Mouse (Mus musculus) layer of hippocampus, postnatal 25 days (tissue): ENCODE measurements around the gene Klrd1. TPM values are rescaled to one million over a fixed set of nuclear protein-coding genes. Genes with fewer than 3 reads are reported as not detected.
A peak's percentile ranks its signal among the peaks of the same experiment; 100 is the strongest.
"Not testable (repeated sequence)": the region's sequence is repeated elsewhere in the genome, so short reads cannot be mapped to it uniquely, and the experiment has no call there.

ENCODE experiments used
- DNase-seq, 2 experiments: peaks; one replicate each; pipeline ENCODE4 v3.0.0; 2022; ENCODE audit warnings: mixed read lengths in 2 of 2, low spot score in 1 of 2; ENCODE audit errors: extremely low spot score in 1 of 2
- total RNA-seq, 2 experiments: library from RNA; stranded (reverse); gene quantifications; 2 replicates each; pipeline ENCODE4 v1.2.3; 2021

Klrd1 gene
- total RNA-seq = not detected

DNA sequence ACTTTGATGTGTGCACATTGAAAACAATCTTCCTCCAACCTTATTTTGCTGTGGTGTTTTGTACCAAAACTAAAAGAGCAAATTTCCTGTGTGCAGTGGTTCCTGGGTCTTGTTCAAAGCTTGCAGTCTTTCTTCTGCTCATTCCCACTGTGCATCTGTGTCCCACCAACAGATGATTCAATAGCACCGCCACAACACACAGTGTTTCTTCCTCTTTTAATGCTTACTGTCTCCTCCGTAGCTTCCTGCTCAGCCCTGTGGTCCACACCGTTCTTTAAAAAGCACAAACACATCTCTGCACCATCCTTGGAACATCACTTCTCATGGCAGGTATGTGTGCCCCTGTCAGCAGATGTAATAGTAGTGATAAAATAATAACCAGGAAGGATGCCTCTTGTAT, at the start of gene Klrd1:
Klrd1 (plus strand) TSS at position 275 of the 400 bp plus-strand sequence.
- no peak for DNase-seq

DNA sequence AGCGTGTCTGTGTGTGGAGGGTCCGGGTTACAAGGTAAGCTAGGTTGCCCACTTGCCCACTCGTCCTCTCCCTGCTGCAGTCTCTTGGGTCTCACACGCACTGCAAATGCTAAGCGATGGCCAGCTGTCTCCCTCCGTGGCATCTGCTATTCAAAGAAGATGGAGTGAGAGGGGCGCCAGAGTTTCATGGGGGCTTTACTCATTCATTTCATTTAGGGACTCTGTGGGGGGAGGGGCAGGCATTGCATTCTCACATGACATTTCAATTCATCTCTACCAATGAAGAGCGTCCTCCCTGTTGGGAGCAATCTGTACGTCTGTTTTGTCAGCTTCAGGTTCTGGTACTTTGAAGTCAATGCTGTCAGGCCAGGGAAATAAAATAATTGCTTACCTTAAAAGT, 49.7 kb upstream of the Klrd1 start:
- DNase-seq = peak in 1 of 2 experiments; percentile 34

DNA sequence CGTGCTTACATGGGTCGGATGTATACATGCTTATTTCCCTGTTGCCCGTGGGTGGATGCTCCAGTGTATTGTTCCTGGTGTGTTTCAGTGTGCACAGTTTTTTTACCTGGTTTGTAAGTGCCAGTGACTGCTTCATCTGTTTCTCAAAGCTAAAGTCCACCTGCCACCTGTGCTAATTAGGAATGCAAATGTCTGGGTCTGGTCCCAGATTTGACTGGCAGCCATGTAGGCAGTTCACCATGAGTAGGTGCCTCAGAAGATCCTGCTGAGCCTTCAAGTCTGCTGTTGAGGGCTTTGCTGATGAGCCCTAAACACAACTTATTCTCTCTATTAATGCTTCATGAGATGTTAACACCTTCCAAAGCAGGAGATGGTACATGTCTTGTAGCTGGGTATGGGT, 49.0 kb upstream of the Klrd1 start:
- DNase-seq = no peak

DNA sequence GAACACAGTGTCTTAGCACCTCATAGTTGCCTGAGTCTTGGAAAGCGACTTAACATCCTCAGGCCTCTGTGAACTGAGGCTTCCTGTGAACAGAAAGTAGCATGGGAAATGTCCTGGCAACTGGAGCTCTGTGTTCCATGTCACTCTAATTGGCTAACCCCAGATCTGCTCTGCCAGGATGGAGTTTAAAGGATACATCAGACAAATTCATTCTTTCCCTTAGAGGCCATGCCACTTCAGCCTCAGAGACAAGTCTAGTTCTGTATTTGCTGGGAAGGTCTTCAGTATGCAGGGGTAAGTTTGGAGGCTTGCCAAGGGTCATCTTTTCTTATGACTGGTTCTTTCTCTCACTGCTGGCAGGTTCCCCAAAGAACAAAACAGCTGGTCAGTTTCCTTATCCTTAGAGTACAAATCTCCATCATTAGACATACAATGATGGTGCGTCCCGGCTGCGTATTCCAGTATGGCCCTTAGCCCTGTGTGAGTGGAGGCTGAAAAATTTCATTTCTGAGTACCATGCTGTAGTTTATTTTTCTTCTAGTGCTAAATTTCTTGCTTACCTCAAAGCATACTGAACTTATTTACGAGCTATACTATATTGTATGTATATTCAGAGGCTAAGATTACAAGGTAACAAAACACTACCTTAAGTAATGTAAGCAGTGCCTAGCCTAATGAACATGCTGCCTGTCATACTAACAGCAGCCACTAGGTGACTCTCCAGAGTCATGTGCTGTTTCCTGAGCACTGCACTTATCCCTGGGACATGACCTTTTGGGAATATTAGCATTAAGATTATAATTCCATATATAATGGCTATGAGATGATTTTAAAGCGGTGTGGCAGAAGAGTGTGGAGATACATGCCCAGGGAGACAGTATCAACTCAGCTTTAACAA, 47.6 kb upstream of the Klrd1 start:
- DNase-seq = peak in 1 of 2 experiments; percentile 88

DNA sequence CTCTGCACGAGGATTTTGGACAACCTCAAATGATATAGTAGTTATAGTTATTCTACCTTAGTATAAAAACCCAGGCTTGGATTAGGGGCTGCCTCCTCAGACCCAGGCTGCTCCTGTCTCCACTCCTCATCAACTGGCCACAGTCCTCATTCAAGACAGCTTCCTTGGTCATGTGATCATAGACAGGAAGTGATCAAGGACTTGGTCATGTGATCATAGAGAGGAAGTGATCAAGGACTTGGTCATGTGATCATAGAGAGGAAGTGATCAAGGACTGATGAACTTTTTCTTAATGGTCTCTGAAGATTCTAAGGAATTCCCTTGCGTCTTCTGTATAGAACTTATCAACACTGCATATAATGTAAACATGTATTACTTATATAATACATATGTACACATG, 44.3 kb upstream of the Klrd1 start:
- no peak for DNase-seq

DNA sequence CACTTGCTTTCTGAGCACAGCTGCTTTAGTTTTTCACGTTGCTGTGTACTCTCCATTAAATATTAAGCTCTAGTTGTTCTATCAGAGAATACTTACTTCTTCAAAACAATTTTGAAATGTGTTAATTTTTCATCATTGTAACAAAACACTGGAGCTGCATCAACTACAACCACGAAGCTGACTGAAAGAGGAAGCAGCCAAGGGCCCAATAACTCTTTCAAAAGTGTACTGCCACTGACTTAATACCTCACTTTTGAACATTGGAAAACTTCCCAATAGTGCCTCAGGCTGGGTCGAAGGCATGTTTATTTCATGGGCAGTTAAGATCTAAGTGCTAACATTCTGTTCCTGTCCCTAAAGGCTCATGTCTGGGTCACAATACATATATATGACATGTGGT, 43.6 kb upstream of the Klrd1 start:
- DNase-seq = no peak

DNA sequence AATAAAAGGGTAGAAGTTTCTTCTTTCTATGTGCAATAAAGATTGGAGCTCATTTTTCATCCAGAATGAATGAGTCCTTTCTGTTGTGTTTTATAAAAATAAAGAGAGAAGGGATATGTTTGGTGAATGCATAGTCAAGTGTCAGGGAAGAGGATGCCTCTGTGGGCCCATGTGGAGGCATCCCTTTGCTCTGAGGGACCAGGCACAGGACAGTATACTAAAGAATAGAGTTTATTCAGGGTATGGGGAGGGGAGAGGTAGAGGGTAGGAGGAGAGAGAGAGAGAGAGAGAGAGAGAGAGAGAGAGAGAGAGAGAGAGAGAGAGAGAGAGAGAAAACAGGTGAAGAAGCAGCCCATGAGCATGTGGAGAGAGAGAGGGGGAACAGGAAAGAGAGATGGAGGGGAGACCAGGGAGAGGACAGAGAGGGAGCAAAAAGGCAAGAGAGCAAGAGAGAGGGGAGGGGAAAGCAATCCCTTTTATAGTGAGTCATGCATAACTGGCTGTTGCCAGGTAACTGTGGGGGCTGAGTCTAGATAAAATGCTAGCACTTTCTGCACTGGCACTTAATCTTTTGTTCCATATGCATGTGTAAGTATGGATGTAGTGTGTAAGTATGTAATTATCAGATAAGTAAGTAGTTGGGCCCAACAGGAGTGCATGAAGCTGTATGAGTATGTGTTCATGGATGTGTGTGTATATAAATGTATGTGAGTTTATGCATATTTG, 34.1 kb upstream of the Klrd1 start:
- DNase-seq = no peak

DNA sequence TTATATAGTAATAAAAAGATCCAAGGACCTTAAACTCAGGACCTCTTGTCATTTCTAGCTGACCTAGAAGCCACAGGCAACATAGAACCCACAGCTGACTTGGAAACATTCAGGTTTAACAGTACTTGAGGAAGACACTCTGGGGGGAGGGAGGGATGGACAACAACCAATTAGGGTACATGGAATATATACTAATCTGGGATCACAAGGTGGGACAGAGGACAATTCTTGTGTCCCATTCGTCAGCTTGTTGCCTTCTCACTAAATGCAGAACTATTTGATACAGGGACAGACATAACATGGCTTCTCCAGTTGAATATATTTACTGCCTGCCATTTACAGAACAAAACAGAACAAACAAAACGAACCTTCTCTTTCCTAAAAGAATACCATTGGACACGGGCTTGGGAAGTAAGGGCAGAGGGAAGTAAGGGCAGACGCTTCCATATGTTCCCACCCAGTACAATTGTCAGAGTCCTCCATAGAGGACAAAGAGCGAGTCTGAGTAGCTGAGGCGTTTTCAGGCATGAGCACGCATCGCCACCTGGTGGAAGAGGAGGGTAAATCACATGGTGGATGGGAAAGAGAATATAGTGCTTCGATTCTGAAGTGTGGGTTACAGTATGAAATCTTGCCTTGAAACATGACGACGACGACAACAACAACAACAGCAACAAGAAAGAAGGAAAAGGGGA, 32.5 kb upstream of the Klrd1 start:
- peak in 1 of 2 experiments; percentile 81 for DNase-seq

DNA sequence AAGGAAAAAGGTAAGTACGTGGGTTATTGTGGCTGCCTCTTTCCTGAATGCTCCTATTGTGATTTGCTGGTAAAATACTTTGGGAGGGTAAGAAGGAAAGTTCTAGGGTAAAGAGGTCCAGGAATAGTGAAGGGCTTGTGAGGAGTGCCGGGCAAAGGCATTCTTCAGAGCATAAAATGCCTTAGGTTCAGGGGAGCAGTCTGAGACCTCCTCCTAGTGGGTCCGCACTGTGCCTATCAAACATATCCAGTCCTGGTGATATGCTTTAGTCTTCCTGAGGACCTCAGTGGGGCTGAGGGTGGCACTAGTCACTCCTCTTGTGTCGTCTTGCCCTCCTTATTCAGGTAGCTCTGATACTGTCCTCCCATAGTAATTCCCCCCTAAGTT, 31.9 kb upstream of the Klrd1 start:
- DNase-seq = no peak

DNA sequence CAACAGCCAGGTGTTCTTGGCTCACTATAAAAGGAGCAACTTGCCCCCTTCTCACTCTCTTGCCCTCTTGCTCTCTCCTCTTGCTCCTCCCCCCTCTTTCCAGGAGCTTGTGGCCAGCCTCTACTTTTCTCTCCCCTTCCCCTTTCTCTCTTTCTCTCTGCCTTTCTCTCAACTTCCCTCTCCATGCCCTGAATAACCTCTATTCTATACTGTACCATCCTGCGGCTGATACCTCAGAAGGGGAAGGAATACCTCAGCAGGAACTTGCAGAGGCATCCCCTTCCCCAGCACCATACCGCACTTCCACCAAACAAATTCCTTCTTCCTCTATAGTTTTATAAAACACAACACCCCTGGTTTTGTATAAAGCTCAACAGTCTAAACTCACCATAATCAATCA, 26.3 kb upstream of the Klrd1 start:
- no peak for DNase-seq

DNA sequence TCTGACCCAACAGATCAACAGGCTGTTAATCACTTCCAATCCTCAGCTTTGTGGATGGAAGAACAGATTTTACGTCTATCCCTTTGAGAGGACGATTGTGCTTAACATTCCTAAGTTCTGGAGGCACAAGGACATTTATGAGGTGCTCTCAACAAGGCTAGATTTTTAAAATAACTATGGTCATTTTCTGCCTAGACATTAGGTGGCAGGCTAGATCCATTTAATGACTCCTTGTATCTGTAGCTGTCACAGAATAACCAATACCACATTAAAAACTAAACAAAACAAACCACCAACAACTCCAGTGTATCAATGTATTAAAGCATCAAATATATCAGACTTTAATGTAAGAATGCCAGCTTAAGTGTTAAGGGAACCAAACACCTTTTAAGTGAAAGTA, 16.3 kb upstream of the Klrd1 start:
- DNase-seq = no peak

DNA sequence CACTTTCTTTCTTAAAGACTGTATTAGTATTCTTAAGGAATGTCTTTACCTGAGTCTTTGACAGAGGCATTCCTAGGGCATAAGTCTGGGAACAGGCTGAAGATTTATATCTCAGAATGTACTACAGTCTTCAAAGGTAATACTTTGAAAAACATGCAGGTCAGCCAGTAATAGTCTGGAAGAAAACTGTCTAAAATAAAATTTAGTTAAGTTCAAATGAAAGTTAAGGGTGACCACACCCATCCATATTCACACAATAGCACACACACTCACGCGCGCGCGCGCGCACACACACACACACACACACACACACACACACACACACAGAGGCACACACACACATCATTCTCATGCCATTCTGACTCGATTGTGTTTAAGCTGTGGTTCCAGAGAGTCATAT, 14.0 kb upstream of the Klrd1 start, which contains the start of gene Klre1:
Klre1 (plus strand) TSS at position 301 of the 400 bp plus-strand sequence.
- no peak for DNase-seq

DNA sequence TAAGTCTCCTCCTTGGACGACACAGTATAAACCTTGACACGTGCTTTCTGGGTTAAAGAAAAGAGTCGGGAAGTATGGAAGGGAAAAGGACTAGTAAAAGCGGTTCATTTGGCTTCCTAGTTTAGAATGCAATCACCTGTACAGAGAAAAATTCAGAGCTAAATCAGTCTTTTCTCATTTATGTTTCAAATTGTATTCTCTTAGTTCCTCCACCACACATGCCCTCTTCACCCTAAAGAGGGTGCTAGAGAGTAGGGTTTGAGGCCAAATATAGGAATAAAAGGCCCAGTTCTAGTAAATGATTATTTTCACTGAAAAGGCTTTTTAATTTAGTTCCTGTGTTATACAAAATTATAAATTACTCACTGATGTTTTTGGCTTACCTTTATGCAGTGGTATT, 10.3 kb upstream of the Klrd1 start:
- no peak for DNase-seq

DNA sequence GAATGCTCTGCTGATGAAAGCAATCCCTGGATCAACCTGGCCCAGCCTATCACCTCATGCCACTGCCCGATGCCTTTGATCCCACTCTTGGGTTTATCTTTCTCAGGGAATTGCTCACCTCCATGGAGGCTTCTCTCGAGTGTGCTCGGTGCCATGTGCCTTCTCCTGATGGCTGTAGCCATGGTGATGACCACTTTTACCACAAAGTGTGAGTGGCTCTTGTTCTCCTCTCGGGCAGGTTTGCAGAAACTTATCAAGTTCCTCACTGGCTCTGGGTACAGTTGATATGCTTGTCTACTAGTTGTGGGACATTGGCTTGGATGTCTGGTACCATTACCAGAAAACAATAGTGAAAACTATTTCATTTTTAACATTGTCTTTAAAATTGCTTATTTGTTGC, 9.7 kb upstream of the Klrd1 start:
- no peak for DNase-seq

DNA sequence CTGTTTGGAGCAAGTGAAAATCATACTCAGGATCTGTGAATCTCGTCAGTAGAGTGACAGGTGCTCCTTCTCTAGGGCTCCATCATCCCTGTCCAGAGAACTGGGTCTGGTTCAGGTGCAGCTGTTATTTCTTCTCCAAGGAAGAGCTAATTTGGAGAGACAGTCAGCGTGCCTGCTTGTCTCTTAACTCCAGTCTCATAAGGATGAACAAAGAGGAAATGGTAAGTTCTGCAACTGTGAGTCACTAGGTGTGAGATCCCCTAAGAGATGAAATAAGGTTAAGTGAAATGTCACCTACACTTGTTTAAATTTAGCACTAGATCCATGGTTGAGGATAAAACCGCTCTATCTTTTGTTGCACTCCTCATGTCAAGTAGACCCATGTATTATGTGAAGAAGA, 8.6 kb upstream of the Klrd1 start:
- no peak for DNase-seq

DNA sequence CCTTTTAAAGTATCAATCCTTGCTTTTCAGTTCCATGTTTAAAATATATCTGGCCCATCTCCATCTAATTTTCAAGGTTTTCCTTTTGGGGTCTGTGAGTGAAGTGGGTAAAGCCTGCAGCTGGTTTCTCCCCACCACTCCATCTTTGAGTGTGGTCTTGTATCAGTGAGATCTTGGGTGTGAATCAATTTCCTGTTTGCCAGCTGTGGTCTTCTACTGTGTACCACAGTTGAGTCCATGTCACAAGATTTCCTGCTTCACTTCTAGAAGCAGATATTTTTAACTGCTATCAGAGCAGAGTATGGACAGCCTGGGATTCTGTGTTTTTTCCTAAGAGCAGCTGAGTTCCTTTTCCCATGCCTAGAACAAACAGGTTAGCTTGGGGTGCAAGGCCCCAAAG, 16.8 kb downstream of the Klrd1 start:
- no peak for DNase-seq

DNA sequence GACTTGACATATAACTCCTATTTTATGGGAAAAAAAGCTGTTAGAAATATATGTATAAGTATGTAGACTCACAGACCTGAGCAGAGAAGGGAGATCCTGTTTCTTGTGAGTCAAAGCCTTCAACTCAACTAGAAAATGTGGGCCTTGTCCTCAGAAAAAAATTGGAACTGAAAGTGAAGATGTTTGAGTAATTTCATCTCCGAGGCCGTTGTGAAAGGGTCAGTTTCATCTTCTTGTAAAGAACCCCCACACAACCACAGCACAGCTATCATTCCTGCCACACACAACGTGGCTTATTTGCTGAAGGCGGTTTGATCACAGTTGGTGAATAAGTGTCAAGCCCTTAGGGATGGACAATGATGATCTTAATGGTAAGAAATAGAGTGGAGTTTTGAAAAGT, 32.2 kb downstream of the Klrd1 start, which contains the start of gene Klrk1:
Klrk1 (minus strand) TSS at position 130 of the 400 bp plus-strand sequence.
- DNase-seq = no peak

DNA sequence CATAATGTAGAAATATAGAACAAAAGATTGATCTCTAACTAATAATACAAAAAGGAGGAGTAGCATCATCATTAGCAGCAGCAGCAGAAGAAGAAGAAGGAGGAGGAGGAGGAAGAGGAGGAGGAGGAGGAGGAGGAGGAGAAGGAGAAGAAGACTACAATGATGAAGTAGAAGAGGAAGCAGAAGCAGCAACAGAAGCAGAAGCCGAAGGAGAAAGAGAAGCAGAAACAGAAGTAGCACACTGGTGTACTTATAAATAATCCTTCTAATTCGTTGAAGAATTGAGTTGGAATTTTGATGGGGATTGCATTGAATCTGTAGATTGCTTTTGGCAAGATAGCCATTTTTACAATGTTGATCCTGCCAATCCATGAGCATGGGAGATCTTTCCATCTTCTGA, 39.5 kb downstream of the Klrd1 start:
- not testable (repeated sequence) for DNase-seq

DNA sequence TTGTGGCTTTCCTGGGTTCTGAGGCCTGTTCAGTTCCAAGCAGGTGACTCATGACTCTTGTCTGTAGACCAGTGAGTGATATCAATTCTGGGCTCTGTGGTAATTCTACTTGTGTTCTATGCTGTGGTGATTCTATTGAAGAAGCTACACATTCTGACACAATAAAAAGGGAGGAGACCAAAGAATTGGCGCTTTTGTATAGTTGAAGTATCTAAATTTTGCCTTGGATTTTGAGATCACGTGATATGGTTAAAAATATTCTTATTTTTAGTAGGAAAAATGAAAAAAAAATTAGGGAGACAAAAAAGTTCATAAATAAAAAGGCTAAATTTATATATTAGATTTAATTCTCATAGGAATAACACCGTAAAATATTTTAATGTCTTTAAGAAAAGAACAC, 51.7 kb downstream of the Klrd1 start, which contains the start of gene Klrc3:
Klrc3 (minus strand) TSS at position 101 of the 400 bp plus-strand sequence.
- not testable (repeated sequence) for DNase-seq

DNA sequence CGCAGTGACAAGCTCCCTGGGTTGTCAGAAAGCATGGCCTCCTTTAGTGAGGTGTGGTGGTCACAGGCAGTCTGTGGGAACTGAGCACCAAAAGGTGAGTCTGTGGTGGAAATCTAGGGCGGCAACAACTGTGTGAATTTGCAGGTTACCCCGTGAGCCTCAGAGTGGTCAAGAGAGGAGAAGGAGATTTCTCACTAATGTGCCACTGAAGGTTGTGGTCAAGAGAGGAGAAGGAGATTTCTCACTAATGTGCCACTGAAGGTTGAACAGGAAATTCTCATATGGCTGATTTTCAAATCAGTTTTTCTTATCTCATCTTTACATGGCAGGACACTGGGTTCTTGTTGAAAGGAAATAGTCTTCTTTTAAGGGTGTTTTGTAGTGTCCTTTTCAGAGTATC, 52.5 kb downstream of the Klrd1 start:
- not testable (repeated sequence) for DNase-seq
